Mouse (Mus musculus): ENCODE measurements at regions not wholly inside any gene's neighbourhood (a gene's known extent, or its start where the extent isn't known, plus 50 kb on each side); places are given as distances from the start of the nearest gene placed in this dataset.

- DNase-seq (ENCODE audit: low spot score in 2 of 2), result peak in 1 of 2 experiments; percentile 63
Measured at GRCm38 (mm10) chrX:51913247-51913646, 59.3 kb downstream of the 1700080O16Rik start.

GRCm38 (mm10) chrX:51911566-51911965 lies 61.0 kb downstream of the 1700080O16Rik start:
- DNase-seq (ENCODE audit: low spot score in 2 of 2), result no peak

GRCm38 (mm10) chrX:51910576-51910975 lies 62.0 kb downstream of the 1700080O16Rik start:
- DNase-seq (ENCODE audit: low spot score in 2 of 2), result no peak

GRCm38 (mm10) chrX:51898445-51898844 lies 74.1 kb downstream of the 1700080O16Rik start:
- DNase-seq (ENCODE audit: low spot score in 2 of 2), result no peak

- DNase-seq (ENCODE audit: low spot score in 2 of 2), result no peak
Measured at GRCm38 (mm10) chrX:51897059-51897458, 75.5 kb downstream of the 1700080O16Rik start.

- DNase-seq (ENCODE audit: low spot score in 2 of 2), result no peak
Measured at GRCm38 (mm10) chrX:51895646-51896190, 76.9 kb downstream of the 1700080O16Rik start.

- DNase-seq (ENCODE audit: low spot score in 2 of 2), result no peak
Measured at GRCm38 (mm10) chrX:51892716-51893115, 79.9 kb downstream of the 1700080O16Rik start.

GRCm38 (mm10) chrX:51886129-51886528 lies 85.1 kb upstream of the Usp26 start:
- DNase-seq (ENCODE audit: low spot score in 2 of 2), result no peak
